Mouse (Mus musculus): ENCODE data around the gene Dtnb. TPM values are rescaled to one million over a fixed set of nuclear protein-coding genes. Genes with fewer than 3 reads are reported as not detected.

Dtnb gene
- total RNA-seq, 2 experiments from 2014 or later: 9.1 to 28.5 TPM

DNA sequence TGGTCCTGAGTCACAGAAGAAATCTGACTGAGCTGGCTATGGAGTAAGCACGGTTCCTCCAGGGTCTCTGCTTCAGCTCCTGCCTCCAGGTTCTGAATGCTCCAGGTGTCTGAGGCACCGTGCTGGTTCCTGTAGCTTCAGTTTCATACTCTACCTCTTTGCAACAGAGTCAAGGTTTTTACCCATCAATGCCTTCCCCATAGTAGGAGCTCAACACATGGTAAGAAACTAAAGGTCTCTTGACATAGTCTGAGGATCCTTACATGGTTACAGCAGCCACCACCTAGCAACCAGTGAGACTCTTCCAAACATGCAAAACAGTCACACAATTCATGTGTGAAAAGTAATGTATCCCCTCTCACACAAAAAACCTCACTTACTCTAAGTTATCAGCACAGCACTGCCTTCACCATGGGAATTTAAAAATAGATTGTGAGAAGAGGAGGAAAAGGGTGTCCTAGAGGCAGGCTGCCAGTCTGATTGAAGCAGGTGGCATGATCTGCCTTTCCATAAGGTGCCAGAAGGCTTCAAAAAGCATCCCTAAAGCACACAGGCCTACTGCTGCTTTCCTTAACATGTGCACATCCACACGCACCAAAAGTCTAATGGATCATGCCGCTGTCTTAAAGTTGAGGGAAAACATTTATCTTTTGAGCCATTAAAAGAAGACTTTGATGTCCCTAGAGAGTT lies 1.3 kb upstream of the Dtnb start:
- ATAC-seq (ENCODE audit: poor library complexity, severe bottlenecking): no peak

DNA sequence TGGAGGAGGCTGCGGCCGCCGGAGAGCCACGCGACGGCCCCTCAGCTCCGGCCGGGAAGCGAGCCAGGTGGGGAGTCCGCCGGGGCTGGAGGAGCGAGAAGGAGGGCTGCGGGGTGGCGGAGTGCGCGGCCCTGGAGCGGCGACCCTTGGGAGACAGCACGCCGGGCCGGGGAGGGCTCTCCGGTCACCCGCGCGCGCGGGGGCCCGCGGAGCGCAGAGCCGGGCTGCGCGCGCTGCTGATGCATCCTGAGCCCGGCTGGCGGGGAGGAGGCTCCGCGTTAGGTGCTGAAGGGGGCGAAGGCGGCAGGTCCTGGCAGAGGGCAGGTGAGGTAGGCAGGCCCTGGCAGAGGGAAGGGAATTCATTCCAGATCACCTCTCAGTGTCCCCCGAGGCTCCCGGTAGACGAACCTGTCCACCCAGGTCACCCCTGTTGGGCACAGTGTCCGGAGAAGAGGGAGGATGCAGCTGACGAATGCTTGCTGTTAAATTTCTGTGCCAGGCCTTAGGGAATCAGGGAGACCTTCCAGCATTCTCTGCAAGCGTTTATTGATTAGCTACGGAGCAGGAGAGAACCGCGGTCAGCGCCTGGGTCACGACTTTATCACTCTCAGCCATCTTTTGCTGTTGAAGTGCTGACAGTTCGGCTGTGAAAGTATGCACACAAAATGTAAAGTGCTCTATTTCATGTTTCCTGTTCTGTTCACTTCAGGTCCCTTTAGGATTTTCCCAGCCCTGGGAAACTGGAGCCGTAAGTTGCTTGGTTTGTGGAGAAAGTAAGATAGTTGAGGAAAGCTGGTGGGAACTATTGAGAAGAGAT lies 608 bp downstream of the Dtnb start:
- ATAC-seq (ENCODE audit: poor library complexity, severe bottlenecking): peak; percentile 69

DNA sequence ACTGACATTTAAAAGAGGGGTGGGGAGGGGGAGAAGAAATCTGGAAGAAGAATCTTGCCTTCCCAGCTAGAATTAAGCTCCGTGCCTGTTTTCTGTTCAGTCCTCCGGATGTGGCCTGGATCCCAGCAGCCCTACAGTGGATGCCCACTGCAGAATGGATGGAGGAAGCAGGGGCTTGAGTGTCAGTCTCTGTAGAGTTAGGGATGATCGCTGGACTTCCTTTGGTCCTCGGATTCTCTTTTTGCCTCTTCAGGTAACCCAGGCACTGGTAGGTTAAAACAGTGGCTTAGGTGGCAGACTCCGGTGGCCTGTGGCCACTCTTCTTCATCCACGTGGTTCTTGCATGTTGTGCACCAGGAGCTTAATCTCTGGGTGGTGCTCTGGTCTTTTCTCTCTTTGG lies 1.2 kb downstream of the Dtnb start:
- no peak for ATAC-seq (ENCODE audit: poor library complexity, severe bottlenecking)

DNA sequence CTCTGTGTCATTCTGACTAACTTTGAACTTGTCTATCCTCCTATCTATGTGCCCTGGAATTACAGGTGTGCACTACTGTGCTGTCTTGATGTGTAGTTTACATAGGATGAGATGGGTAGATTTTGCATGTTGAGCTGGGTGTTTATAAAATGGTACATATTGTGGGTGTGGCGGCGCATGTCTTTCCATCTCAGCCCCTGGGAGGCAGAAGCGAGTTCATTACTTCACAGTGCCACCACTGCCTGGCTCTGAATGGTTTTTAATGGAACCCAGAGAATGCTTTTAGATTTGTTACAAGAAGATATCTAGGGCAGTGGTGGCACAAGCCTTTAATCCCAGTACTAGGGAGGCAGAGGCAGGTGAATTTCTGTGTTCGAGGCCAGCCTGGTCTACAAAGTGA lies 2.5 kb downstream of the Dtnb start:
- no peak for ATAC-seq (ENCODE audit: poor library complexity, severe bottlenecking)

DNA sequence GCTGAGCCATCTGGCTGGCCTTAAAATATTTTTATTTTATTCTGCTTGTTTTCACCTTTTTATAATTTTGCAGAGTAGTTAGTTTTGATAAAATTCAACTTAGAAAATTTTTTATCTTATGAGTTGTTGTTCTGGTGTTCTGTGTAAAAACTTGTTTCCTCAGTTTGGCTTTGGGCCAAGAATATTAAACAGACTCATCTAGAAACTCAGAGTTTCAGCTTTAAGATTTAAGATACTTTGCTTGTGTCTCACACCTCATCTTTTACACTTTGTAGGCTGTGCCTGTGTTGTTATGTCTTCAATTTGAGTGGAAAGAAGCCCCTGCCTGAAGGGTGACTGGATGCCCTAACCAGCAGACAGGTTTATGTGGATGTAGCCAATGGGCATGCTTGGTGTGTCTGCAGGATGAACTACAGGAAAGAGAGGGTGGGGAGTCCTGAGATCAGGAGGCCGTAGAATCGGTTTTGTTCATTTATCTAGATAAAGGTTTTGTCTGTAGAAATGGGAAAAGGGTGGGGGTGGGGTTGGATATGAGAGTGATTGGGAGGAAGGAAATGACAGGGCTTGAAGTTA lies 7.9 kb downstream of the Dtnb start:
- ATAC-seq (ENCODE audit: poor library complexity, severe bottlenecking): no peak

DNA sequence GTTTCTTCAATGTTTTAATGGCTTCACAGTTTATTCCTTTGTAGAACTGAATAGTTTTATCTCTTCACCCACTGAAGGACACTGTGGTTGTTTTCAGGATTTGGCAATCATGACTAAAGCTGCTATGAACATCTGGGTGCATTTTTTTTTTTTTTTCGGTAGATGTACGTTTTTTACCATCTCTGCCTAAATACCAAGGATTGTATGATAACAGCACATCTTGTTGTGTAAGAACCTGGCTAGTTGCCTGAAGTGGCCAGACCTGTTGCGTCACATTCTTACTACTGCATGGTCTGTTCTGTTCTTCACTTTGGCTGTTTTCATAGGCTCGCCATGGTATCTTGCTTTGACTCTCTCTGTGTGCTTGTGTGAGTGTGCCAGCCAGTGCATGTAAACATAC lies 10.4 kb downstream of the Dtnb start:
- ATAC-seq (ENCODE audit: poor library complexity, severe bottlenecking): peak; percentile 88

DNA sequence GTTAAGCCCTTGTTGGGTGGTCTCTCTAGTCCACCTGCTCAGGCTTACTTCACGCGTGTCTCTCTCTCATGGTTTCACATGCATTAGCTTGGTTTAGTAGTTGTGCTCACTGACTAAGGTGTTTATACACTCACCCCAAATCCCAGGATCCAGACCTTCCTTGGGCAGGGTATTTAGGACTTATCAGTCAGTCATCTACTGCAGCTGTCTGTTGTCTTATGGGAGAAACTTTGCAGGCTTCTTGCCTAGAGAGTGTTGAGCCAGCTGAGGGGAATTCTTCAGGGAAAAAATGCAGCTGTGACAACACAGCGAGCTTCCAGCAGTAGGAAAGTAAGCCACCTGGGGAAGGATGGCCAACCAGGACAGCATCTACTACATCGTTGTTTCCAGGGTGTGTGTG lies 13.3 kb downstream of the Dtnb start:
- ATAC-seq (ENCODE audit: poor library complexity, severe bottlenecking): no peak

DNA sequence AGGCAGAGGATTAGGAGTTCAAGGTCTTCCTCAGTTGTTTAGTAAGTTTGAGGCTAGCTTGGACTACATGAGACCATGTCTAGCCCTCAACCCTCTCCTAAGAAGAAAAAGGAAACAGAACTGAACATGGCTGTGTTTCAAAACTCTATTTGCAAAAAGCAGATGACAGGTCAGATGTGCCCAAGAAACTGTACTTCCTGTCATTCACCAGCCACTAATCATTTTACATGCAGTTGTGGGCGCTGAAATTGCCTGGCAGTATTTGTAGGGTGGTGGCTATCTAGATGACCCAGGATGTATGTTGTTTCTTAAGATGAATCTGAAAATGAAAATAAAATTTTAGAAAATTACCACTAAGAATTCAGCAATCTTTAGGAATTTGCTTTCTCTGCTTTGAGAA lies 14.8 kb downstream of the Dtnb start:
- ATAC-seq (ENCODE audit: poor library complexity, severe bottlenecking): peak; percentile 60

DNA sequence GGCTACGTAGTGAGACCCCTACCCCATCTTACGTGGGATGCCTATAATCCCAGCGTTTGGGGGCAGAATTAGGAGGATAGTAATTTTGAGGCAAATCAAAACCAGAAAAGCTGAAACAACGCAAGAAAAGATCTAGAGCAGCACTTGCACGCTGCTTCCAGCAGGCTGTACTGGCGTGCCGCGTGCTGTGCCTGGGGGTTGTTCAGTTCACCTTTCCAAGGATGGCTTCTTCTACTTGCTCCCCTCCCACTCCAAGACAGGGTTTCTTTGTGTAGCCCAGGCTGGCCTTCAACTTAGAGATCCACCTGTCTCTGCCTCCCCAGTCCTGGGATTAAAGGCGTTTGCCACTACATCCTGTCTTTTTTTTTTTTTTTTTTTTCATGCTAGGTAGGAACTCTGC lies 17.9 kb downstream of the Dtnb start:
- no peak for ATAC-seq (ENCODE audit: poor library complexity, severe bottlenecking)

DNA sequence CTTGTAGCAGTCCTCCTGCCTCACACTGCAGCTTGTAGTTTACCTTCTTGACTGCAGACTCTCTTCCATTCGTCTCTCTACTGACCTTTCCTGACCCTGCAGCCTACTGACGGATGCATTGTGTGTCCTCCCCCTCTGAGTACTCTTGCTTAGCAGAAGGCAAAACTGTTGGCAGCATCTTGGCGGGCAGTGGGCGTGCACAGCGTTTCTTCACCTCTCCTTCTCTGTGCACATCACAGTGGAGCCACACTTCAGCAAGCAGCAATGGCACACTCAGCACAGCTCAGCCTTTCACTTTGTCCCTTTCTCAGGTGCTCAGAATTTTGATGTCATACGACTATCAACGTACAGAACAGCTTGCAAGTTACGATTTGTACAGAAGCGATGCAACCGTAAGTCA lies 19.4 kb downstream of the Dtnb start:
- ATAC-seq (ENCODE audit: poor library complexity, severe bottlenecking): no peak

DNA sequence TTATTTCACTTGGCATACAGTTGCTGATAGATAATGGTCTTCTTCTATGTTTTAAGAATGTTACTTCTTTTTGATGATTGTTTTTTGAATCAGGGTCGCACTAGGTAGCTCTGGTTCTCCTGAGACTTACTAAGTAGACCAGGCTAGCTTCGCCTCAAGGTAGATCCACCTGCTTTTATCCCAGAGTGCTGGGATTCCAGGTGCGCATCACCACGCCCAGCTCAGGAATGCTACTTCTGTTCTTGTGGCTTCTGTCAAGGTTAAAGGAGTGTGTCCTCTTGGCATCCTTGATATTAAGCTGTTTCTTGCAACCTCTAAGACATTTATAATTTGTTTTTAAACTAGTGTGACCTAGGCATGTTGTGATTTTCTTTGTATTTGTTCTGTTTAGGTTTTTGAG lies 30.6 kb downstream of the Dtnb start:
- ATAC-seq (ENCODE audit: poor library complexity, severe bottlenecking): no peak

DNA sequence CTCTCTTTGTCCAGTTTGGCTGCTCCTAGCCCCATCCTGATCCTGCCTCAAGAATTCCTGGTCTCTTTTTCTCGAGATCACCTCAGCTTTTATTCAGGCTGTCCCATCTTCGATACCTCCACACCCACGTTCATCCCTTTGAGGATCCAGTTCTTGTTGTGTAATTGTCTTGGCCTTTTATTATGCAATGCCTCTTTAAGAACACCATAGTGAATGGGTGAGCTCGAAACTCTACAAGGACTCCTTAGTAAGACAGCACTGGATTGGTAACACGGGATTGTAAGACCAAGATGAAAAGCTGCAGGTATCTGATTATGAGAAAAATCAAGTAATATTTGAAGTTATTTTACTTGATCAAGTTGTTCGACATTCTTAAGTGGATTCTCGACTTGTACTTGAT lies 34.0 kb downstream of the Dtnb start:
- no peak for ATAC-seq (ENCODE audit: poor library complexity, severe bottlenecking)

DNA sequence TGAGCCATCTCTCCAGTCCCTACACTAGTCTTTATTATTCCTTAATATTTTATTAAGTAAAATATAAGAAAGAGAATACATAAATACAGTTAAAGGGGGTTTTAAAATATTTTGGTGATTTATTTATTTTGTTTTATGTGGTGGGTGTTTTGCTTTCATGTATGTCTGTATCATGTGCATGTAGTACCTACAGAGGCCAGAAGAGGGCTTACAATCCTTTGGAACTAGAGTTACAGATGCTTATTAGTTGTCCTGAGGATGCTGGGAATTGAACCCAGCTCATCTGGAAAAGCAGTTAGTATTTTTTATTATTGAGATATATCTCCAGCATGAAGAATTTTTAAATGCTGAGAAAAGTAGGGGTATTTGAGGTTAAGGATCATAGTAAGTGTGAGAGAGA lies 37.6 kb downstream of the Dtnb start:
- no peak for ATAC-seq (ENCODE audit: poor library complexity, severe bottlenecking)

DNA sequence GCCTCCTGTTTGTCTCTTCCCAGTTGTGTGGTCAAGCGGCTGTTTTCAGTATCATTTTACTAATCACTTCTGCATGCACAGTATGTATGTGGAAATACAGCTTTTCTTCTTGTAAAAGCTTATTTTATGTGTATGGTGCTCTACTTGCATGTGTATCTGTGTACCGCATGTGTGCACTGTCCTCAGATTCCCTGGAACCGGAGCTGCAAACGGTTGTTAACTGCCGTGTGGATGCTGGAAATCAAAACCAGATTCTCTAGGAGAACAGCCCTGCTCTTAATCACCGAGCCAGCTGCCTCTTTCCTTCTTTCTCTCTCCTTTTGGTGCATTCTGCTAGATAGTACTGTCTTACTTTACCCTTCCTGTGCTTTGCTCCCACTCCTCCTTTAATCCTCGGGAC lies 39.7 kb downstream of the Dtnb start:
- no peak for ATAC-seq (ENCODE audit: poor library complexity, severe bottlenecking)

DNA sequence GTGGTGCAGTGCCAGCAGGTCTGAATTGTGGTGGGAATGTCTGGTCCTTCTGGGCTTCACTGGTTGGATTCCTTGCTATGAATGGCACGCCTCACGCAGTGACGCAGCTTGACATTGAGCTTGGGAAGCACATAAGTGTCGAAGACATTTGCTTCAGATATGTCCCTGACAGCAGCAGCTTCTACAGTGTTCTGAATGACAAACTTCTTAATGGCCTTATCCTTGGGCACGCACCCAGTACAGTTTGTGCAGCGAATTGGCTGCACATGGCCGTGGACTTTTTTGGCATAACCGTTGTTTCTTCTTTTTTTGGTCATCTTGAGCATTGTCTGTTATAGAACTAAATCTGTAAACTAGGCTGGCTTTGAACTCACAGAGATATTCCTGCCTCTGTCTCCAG lies 42.9 kb downstream of the Dtnb start:
- ATAC-seq (ENCODE audit: poor library complexity, severe bottlenecking): no peak

DNA sequence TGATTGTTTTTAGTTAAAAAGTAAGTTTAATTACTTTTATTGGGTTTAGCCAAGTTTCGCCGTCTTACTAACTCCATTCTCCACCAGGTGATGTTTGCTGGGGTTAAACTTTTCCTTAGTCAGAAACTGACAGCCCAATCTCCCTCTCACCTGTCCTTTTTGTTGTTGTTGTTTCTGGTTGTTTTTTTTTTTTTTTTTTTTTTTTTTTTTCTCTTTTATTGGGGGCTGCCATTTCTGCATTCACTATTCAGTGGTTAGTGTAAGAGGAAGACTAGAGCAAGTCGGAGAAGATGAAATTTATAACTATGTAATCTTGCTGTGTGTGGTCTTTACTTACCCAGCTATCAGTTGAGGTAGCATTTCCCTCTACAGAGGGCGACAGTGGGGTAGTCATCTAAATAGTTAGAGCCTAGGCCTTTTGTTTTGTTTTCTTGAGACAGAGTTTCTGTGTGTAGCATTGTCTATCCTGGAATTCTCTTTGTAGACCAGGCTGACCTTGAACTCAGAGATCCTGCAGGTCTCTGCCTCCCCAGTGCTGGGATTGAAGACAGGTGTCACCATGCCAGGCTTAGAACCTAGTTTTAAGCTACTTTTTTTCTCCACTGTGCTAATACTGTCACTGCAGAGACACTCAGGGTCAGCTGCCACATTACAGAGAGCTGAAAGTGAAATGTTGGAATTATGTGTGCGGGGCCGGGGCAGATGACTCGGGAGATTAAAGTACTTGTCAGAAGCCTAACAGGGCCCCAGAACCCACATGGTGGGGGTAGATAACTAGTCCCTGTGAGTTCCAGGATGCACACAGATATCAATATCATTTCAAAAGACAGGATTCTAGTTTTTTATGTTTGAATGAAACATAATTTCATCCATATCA lies 46.2 kb downstream of the Dtnb start:
- ATAC-seq (ENCODE audit: poor library complexity, severe bottlenecking): no peak

DNA sequence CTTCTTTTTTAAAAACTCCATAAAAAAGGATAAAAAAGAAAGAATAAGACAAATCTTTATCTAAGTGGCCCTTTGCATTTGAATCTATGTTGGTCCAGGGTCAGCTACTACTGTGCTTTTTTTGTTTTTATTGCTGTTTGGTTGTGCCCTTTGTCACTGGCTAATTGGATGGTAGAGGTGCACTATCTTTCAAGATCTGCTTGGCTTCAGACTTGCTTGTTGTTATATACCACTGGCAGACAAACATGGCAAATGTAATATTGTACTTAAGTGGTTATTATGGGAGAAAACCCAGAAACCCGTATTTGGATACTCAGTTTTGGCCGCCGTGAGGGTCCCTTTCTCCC lies 46.8 kb downstream of the Dtnb start:
- ATAC-seq (ENCODE audit: poor library complexity, severe bottlenecking): no peak

DNA sequence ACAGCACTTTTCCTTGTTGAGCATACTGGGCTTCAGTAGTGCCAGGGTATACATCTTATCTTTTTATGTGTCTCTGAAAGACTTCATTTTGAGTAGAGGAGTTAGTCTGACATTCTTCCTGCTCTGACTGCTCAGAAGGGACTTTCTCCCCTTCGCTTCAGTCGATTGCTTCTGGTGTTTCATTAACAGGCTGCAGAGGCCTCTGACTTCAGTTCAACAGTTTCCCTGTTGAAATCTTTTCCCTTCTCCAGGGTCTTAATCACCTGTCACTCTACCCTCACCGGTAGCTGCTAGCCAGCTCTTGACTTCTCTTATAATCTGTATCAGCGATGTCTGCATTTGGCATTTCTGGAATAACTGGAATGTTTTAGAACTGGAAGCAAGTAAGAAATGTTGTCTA lies 54.7 kb downstream of the Dtnb start:
- no peak for ATAC-seq (ENCODE audit: poor library complexity, severe bottlenecking)

DNA sequence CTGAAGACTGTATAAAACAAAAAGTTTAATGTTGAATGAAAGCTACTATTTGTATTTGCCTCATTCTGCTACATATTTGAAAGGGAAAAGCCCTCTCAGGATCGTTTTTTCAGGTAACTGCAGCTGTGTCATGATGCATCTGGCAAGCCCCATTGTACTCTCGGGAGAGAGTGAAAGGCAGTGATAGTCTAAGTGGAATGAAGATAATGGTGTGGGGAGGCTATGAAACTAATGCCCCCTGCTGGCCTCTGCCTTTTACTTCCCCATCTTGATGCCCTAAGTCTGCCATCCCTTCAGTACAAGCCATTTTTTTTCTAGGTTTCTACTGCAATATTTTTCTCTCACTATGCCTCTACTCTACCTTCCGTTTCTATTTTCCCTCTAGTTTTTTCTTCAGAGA lies 69.8 kb downstream of the Dtnb start:
- 0 out of 2 replicates have a peak, but pooled peaks have one; percentile 47 for ATAC-seq (ENCODE audit: poor library complexity, severe bottlenecking)

DNA sequence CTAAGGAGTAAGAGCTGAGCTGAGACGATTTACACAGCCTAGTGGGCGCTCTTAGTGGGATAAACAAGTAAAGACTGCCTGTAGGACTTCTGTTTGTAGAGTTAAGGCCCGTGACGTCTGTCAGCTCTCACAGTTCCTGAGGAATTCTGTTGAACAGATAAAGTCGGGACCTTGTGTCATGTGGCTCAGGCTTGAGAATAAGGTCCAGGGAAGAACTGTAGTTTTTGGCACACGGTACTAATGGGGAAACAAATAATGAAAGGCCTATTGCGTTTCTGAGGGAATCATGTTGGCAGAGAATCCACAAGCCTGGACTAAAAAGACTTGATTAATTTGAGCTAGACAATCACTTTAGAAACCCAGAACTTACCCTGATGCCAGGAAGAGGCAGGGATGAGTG lies 84.6 kb downstream of the Dtnb start:
- no peak for ATAC-seq (ENCODE audit: poor library complexity, severe bottlenecking)

DNA sequence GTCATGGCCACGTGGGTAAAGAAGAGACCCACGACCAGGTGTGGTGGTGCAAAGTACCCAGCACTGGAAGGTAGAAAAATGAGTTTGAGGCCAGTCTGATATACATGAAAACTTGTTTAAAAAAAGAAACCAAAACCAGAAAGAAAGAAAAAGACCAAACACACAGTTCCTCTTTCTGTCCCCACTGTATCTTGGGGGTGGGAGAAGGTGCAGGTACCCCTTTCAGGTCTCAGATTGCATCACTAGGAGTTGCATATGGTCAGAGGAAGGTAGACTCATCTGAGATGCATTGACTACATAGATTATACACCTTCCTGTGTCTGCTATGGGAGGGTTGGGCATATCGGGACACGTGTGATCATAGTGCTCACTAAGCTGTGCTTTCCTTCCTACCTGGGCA lies 85.1 kb downstream of the Dtnb start:
- ATAC-seq (ENCODE audit: poor library complexity, severe bottlenecking): peak; percentile 38; the same call in 1 of the 2 replicates

Measured in megakaryocyte, adult 5-6 weeks (primary cell).